Mouse (Mus musculus): ENCODE results near the gene Iqub. TPM values are rescaled to one million over a fixed set of nuclear protein-coding genes. Genes with fewer than 3 reads are reported as not detected.

Iqub gene
- total and polyA plus RNA-seq, 2 experiments from 2014 or later: 1.5 to 1.6 TPM

- Histone ChIP-seq H3K9me3 (ENCODE audit: low read length) (no peaks in the 10 kb centered on the region), H3K27ac (ENCODE audit: low read depth, low read length) (no peak overlapping the region), H3K9ac (no peak overlapping the region), H3K4me3 (ENCODE audit: low read depth, low read length) (no peak overlapping the region), H3K27me3 (ENCODE audit: insufficient read depth, low read length) (no peaks in the 10 kb centered on the region), H3K36me3 (ENCODE audit: insufficient read depth) (no peaks in the 10 kb centered on the region), H3K4me1 (ENCODE audit: insufficient read depth) (no peaks in the 10 kb centered on the region), H3K4me2 (ENCODE audit: low read depth) (no peak overlapping the region)
- ATAC-seq (no peak), DNase-seq (no peak)
- no peak for TF ChIP-seq CTCF (IDR thresholded peaks at IDR 0.05; ENCODE audit: low read depth)
- 90% methylated on average over 1 of the region's 1 CpGs for WGBS
Observed at GRCm38 (mm10) chr6:24546716-24547420, 32.0 kb upstream of the Iqub start.

DNA sequence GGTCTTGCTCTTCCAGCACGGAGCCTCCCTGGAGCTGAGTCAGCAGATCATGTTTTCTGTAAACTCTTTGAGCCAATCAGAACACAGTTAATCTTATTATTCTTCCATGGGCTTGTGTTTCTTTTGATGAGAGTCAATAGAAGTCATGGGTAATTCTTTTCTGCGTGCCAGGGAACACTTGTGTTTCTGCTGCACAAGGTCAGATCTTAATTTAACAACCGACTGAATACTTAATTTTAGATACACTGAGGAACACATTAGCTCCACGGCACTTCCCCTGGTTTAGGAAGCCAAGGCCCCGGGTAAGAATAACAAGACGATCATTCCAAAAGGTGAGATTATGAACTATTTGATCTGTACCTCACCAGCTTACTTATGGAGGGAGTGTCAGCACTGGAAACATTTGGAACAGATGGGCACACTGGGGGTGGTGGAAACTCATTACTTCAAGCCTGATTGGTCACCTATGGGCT, 28.3 kb upstream of the Iqub start:
- no peaks in the 10 kb centered on the region for H3K36me3 ChIP-seq (ENCODE audit: insufficient read depth)
- no peak for DNase-seq

DNA sequence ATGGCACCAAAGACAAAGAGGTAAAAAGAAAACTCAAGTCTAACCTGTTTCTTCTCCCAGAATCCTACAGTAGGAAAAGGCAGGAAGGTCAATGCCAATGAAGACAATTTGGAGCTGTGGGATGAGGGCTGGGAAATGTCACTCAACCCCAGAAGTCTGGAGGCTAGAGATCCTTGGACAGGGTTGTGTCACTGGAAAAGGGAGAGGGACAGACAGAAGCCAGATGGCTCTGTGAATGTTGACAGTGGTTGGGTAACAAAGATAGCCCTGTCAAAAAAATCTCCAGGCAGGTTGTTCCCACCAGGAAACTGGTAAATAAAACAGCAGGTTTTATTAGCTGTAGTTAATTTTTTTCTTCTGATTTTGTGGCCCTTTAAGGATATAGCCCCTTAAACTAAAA, 27.5 kb upstream of the Iqub start:
- H3K9me3 ChIP-seq (ENCODE audit: low read length): no peaks in the 10 kb centered on the region
- no peaks in the 10 kb centered on the region for H3K4me1 ChIP-seq (ENCODE audit: insufficient read depth)
- no peaks in the 10 kb centered on the region for H3K36me3 ChIP-seq (ENCODE audit: insufficient read depth)
- TF ChIP-seq CTCF (IDR thresholded peaks at IDR 0.05; ENCODE audit: low read depth): no peak
- H3K27ac ChIP-seq (ENCODE audit: low read depth, low read length): no peak overlapping the region
- H3K27me3 ChIP-seq (ENCODE audit: insufficient read depth, low read length): no peaks in the 10 kb centered on the region
- H3K9ac ChIP-seq: no peak overlapping the region
- H3K4me3 ChIP-seq (ENCODE audit: low read depth, low read length): no peak overlapping the region
- no peak overlapping the region for H3K4me2 ChIP-seq (ENCODE audit: low read depth)
- DNase-seq (no peak), ATAC-seq (no peak)

More for the DNA sequence above, 28.3 kb upstream of the Iqub start:
- H3K9ac ChIP-seq: no peak overlapping the region
- 65% methylated on average over 6 of the region's 6 CpGs for WGBS
- no peak overlapping the region for H3K4me3 ChIP-seq (ENCODE audit: low read depth, low read length)
- no peak for TF ChIP-seq CTCF (IDR thresholded peaks at IDR 0.05; ENCODE audit: low read depth)
- H3K9me3 ChIP-seq (ENCODE audit: low read length): no peaks in the 10 kb centered on the region
- no peak for ATAC-seq
- H3K4me1 ChIP-seq (ENCODE audit: insufficient read depth): no peaks in the 10 kb centered on the region
- H3K27me3 ChIP-seq (ENCODE audit: insufficient read depth, low read length): no peaks in the 10 kb centered on the region
- no peak overlapping the region for H3K4me2 ChIP-seq (ENCODE audit: low read depth)
- no peak overlapping the region for H3K27ac ChIP-seq (ENCODE audit: low read depth, low read length)

DNA sequence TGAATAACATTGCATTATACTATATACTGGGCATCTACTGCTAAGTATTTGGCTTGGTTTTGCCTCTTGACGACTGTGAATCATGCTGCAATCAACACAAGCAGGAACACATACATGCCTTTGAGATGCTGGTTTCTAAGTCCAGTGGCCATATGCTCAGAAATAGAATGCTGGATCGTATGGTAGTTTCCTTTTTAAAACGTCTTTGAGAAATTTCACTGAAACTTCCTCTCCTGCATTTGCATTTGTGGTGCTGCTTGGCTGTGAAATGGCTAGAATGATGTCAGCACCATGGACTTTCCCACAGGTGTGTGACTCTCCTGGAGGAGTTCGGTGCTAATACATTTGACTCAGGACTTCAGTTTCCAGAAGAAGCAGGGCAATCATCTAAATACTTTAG, 25.2 kb upstream of the Iqub start:
- Histone ChIP-seq H3K27ac (ENCODE audit: low read depth, low read length) (no peak overlapping the region), H3K9ac (no peak overlapping the region), H3K4me3 (ENCODE audit: low read depth, low read length) (no peak overlapping the region), H3K9me3 (ENCODE audit: low read length) (no peaks in the 10 kb centered on the region), H3K4me1 (ENCODE audit: insufficient read depth) (no peaks in the 10 kb centered on the region), H3K4me2 (ENCODE audit: low read depth) (no peak overlapping the region), H3K27me3 (ENCODE audit: insufficient read depth, low read length) (no peaks in the 10 kb centered on the region), H3K36me3 (ENCODE audit: insufficient read depth) (no peaks in the 10 kb centered on the region)
- ATAC-seq: no peak
- 68% methylated on average over 4 of the region's 4 CpGs for WGBS
- TF ChIP-seq CTCF (IDR thresholded peaks at IDR 0.05; ENCODE audit: low read depth): no peak
- DNase-seq: no peak

DNA sequence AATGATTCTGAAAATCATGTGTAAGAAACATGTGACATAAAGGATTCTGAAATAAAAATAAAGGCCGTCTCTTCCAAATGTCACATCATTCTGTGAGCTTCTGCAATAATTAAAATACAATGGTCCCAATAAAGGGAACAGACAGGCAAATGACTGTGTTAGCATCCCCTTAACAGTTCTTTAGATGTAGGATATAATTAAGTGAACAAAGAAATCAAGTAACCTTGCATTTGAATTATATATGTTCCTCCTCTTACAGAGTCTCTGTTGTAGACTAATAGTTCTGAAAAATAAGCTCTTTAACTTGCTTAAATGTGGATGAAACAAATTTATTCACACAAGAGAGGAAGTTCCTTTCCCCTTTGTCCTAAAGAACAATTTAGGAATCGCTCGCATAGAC, 23.6 kb upstream of the Iqub start:
- 75% methylated on average over 3 of the region's 3 CpGs for WGBS
- no peak overlapping the region for H3K27ac ChIP-seq (ENCODE audit: low read depth, low read length)
- no peak overlapping the region for H3K4me3 ChIP-seq (ENCODE audit: low read depth, low read length)
- ATAC-seq (peak; percentile 79), DNase-seq (no peak)
- no peaks in the 10 kb centered on the region for H3K4me1 ChIP-seq (ENCODE audit: insufficient read depth)
- H3K4me2 ChIP-seq (ENCODE audit: low read depth): no peak overlapping the region
- no peak for TF ChIP-seq CTCF (IDR thresholded peaks at IDR 0.05; ENCODE audit: low read depth)
- H3K27me3 ChIP-seq (ENCODE audit: insufficient read depth, low read length): no peaks in the 10 kb centered on the region
- H3K9me3 ChIP-seq (ENCODE audit: low read length): no peaks in the 10 kb centered on the region
- H3K36me3 ChIP-seq (ENCODE audit: insufficient read depth): no peaks in the 10 kb centered on the region
- H3K9ac ChIP-seq: no peak overlapping the region

- no peaks in the 10 kb centered on the region for H3K9me3 ChIP-seq (ENCODE audit: low read length)
- ATAC-seq: no peak
Observed at GRCm38 (mm10) chr6:24532804-24533203, 17.9 kb upstream of the Iqub start.

DNA sequence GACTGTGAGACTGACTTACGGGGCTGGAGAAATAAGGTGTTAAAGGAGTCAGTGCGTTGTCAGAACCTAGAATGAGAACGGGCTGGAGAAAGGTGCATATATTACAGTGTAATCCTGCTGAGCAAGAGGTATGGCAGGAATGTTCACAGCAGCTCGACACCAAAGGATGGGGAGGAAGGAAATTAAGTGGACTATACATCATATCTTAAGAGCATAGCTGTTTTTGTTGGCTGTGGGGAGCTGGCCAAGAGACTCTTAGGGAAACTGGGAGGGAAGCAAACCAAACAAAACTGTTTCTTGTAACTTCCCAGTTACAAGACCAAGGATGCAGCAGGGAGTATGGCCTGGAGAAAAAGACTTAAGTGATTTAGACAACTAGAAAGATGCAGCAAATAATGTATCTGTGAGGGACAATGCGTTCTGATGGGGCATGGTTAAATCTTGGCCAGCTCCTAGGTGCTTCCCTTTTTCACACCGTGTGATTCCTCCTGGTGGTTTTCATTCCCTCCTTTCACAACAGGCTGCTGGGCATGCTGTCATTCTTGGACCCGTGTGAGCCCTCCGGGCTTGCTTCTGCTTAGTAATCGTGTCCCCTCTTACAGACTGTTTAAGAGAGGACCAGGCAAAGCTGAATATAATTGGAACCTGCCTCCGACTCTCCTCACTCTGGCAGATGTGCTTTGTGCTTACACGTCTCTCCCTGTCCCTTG, 16.0 kb upstream of the Iqub start:
- Histone ChIP-seq H3K4me2 (ENCODE audit: low read depth) (peak overlapping the region; percentile 37), H3K9ac (no peak overlapping the region), H3K36me3 (ENCODE audit: insufficient read depth) (no peaks in the 10 kb centered on the region), H3K27me3 (ENCODE audit: insufficient read depth, low read length) (no peaks in the 10 kb centered on the region; the same call in 1 of the 2 replicates), H3K9me3 (ENCODE audit: low read length) (no peaks in the 10 kb centered on the region), H3K27ac (ENCODE audit: low read depth, low read length) (no peak overlapping the region), H3K4me1 (ENCODE audit: insufficient read depth) (no peaks in the 10 kb centered on the region), H3K4me3 (ENCODE audit: low read depth, low read length) (peak overlapping the region; percentile 20; the same call in 1 of the 2 replicates)
- DNase-seq (no peak), ATAC-seq (no peak)
- 43% methylated on average over 11 of the region's 11 CpGs for WGBS
- no peak for TF ChIP-seq CTCF (IDR thresholded peaks at IDR 0.05; ENCODE audit: low read depth)

More at GRCm38 (mm10) chr6:24532804-24533203, 17.9 kb upstream of the Iqub start:
- Histone ChIP-seq H3K27ac (ENCODE audit: low read depth, low read length) (no peak overlapping the region), H3K4me2 (ENCODE audit: low read depth) (no peak overlapping the region), H3K9ac (no peak overlapping the region), H3K36me3 (ENCODE audit: insufficient read depth) (no peaks in the 10 kb centered on the region), H3K27me3 (ENCODE audit: insufficient read depth, low read length) (no peaks in the 10 kb centered on the region; the same call in 1 of the 2 replicates), H3K4me3 (ENCODE audit: low read depth, low read length) (no peak overlapping the region), H3K4me1 (ENCODE audit: insufficient read depth) (no peaks in the 10 kb centered on the region)
- WGBS: 85% methylated on average over 3 of the region's 3 CpGs
- TF ChIP-seq CTCF (IDR thresholded peaks at IDR 0.05; ENCODE audit: low read depth): no peak
- DNase-seq: no peak

Measured in forebrain, postnatal 0 days (tissue).